Mouse (Mus musculus) adrenal gland, adult 18-20 months (tissue): Measurements from ENCODE around the gene Stat5b. TPM values are rescaled to one million over a fixed set of nuclear protein-coding genes. Genes with fewer than 3 reads are reported as not detected.

Experiments
- DNase-seq, 2 experiments: peaks; one replicate each; pipeline ENCODE4 v3.0.0; 2021 to 2022; ENCODE audit warnings: low spot score in 2 of 2
- total RNA-seq, 2 experiments: library from RNA; stranded (reverse); gene quantifications; 1 replicate in 1 of 2; 2 replicates in 1 of 2; pipeline ENCODE4 v1.2.3; 2021

Stat5b gene
- total RNA-seq, 2 experiments from 2014 or later: 40.1 to 74.3 TPM

- no peak for DNase-seq
Measured at GRCm38 (mm10) chr11:100774261-100774660, 76.3 kb downstream of the Stat5b start.

GRCm38 (mm10) chr11:100770646-100771408, 79.7 kb downstream of the Stat5b start, which contains the start of gene Ghdc:
Gene Ghdc (minus strand): TSS chr11:100770957.
- DNase-seq: peak; percentile 75 to 80

GRCm38 (mm10) chr11:100769980-100770379, 80.5 kb downstream of the Stat5b start:
- DNase-seq: no peak

GRCm38 (mm10) chr11:100767871-100768270, 82.7 kb downstream of the Stat5b start:
- no peak for DNase-seq

- DNase-seq: no peak
Measured at GRCm38 (mm10) chr11:100766726-100767125, 83.8 kb downstream of the Stat5b start.

- no peak for DNase-seq
Measured at GRCm38 (mm10) chr11:100762831-100763230, 87.7 kb downstream of the Stat5b start, which contains the start of gene Hcrt. Gene Hcrt (minus strand): TSS chr11:100762931.

- DNase-seq: peak; percentile 87 to 90
Measured at GRCm38 (mm10) chr11:100761547-100762045, 88.9 kb downstream of the Stat5b start.

GRCm38 (mm10) chr11:100759611-100760233, 90.8 kb downstream of the Stat5b start, which contains the start of gene Kcnh4:
Gene Kcnh4 (minus strand): TSS chr11:100759942.
- no peak for DNase-seq

- DNase-seq: peak; percentile 45 to 63
Measured at GRCm38 (mm10) chr11:100758707-100759610, 91.6 kb downstream of the Stat5b start.

GRCm38 (mm10) chr11:100757566-100757965, 93.0 kb downstream of the Stat5b start:
- no peak for DNase-seq

GRCm38 (mm10) chr11:100756476-100756875, 94.0 kb downstream of the Stat5b start:
- DNase-seq: no peak

GRCm38 (mm10) chr11:100754693-100755057, 95.8 kb downstream of the Stat5b start:
- no peak for DNase-seq

GRCm38 (mm10) chr11:100754021-100754692, 96.4 kb downstream of the Stat5b start:
- no peak for DNase-seq

- DNase-seq: no peak
Measured at GRCm38 (mm10) chr11:100752294-100752693, 98.2 kb downstream of the Stat5b start.

- DNase-seq: no peak
Measured at GRCm38 (mm10) chr11:100750127-100750526, 100.4 kb downstream of the Stat5b start.

GRCm38 (mm10) chr11:100749469-100749868, 101.1 kb downstream of the Stat5b start:
- no peak for DNase-seq

GRCm38 (mm10) chr11:100748620-100749019, 101.9 kb downstream of the Stat5b start:
- no peak for DNase-seq

- DNase-seq: no peak
Measured at GRCm38 (mm10) chr11:100747114-100747513, 103.4 kb downstream of the Stat5b start.

GRCm38 (mm10) chr11:100746546-100746945, 104.0 kb downstream of the Stat5b start:
- no peak for DNase-seq

GRCm38 (mm10) chr11:100745085-100745484, 105.4 kb downstream of the Stat5b start:
- DNase-seq: peak in 1 of 2 experiments; percentile 44
